Mouse (Mus musculus): ENCODE results near the gene Gpc6.

Gpc6 gene

GRCm38 (mm10) chr14:116924876-116925601 is at the start of gene Gpc6:
Gene Gpc6 (plus strand): TSS chr14:116925315.
- in situ Hi-C loops (cut with MboI; ENCODE audit: low sequenced_read_pairs): no loop called here

- in situ Hi-C loops (cut with MboI; ENCODE audit: low sequenced_read_pairs): no loop called here
These were observed 42.6 kb upstream of the Gpc6 start for GRCm38 (mm10) chr14:116882480-116883044.

GRCm38 (mm10) chr14:116894316-116894715 is 30.8 kb upstream of the Gpc6 start:
- in situ Hi-C loops (cut with MboI; ENCODE audit: low sequenced_read_pairs): no loop called here

GRCm38 (mm10) chr14:116897971-116898370 is 27.1 kb upstream of the Gpc6 start:
- in situ Hi-C loops (cut with MboI; ENCODE audit: low sequenced_read_pairs): no loop called here

GRCm38 (mm10) chr14:116911768-116912167 is 13.3 kb upstream of the Gpc6 start:
- in situ Hi-C loops (cut with MboI; ENCODE audit: low sequenced_read_pairs): no loop called here

- in situ Hi-C loops (cut with MboI; ENCODE audit: low sequenced_read_pairs): no loop called here
These were observed 8.2 kb upstream of the Gpc6 start for GRCm38 (mm10) chr14:116916874-116917273.

GRCm38 (mm10) chr14:116924266-116924665 is 849 bp upstream of the Gpc6 start:
- in situ Hi-C loops (cut with MboI; ENCODE audit: low sequenced_read_pairs): no loop called here

GRCm38 (mm10) chr14:116925691-116926403 is 732 bp downstream of the Gpc6 start:
- in situ Hi-C loops (cut with MboI; ENCODE audit: low sequenced_read_pairs): no loop called here

- in situ Hi-C loops (cut with MboI; ENCODE audit: low sequenced_read_pairs): no loop called here
These were observed 1.5 kb downstream of the Gpc6 start for GRCm38 (mm10) chr14:116926404-116927171.

- in situ Hi-C loops (cut with MboI; ENCODE audit: low sequenced_read_pairs): no loop called here
These were observed 2.5 kb downstream of the Gpc6 start for GRCm38 (mm10) chr14:116927341-116928315.

GRCm38 (mm10) chr14:116928395-116928794 is 3.3 kb downstream of the Gpc6 start:
- in situ Hi-C loops (cut with MboI; ENCODE audit: low sequenced_read_pairs): no loop called here

GRCm38 (mm10) chr14:116928796-116929529 is 3.8 kb downstream of the Gpc6 start:
- in situ Hi-C loops (cut with MboI; ENCODE audit: low sequenced_read_pairs): no loop called here

- in situ Hi-C loops (cut with MboI; ENCODE audit: low sequenced_read_pairs): no loop called here
These were observed 8.7 kb downstream of the Gpc6 start for GRCm38 (mm10) chr14:116933825-116934224.

- in situ Hi-C loops (cut with MboI; ENCODE audit: low sequenced_read_pairs): no loop called here
These were observed 12.9 kb downstream of the Gpc6 start for GRCm38 (mm10) chr14:116937910-116938560.

GRCm38 (mm10) chr14:116938735-116939134 is 13.6 kb downstream of the Gpc6 start:
- in situ Hi-C loops (cut with MboI; ENCODE audit: low sequenced_read_pairs): no loop called here

GRCm38 (mm10) chr14:116939561-116939960 is 14.4 kb downstream of the Gpc6 start:
- in situ Hi-C loops (cut with MboI; ENCODE audit: low sequenced_read_pairs): no loop called here

- in situ Hi-C loops (cut with MboI; ENCODE audit: low sequenced_read_pairs): no loop called here
These were observed 16.7 kb downstream of the Gpc6 start for GRCm38 (mm10) chr14:116941772-116942171.

- in situ Hi-C loops (cut with MboI; ENCODE audit: low sequenced_read_pairs): no loop called here
These were observed 18.6 kb downstream of the Gpc6 start for GRCm38 (mm10) chr14:116943751-116944150.

GRCm38 (mm10) chr14:116945975-116946374 is 20.9 kb downstream of the Gpc6 start:
- in situ Hi-C loops (cut with MboI; ENCODE audit: low sequenced_read_pairs): no loop called here
